Mouse (Mus musculus): ENCODE measurements at regions not wholly inside any gene's neighbourhood (a gene's known extent, or its start where the extent isn't known, plus 50 kb on each side); places are given as distances from the start of the nearest gene placed in this dataset.

- Histone ChIP-seq H3K36me3 (ENCODE audit: control insufficient read depth, insufficient read depth, low read length) (no peaks in the 10 kb centered on the region), H3K9ac (ENCODE audit: low read depth, low read length) (no peak overlapping the region), H3K4me1 (ENCODE audit: control insufficient read depth, insufficient read depth, low read length) (no peaks in the 10 kb centered on the region), H3K27ac (no peak overlapping the region), H3K4me3 (no peak overlapping the region), H3K27me3 (ENCODE audit: control insufficient read depth, insufficient read depth, low read length) (no peaks in the 10 kb centered on the region), H3K79me2 (replicated peaks; ENCODE audit: control insufficient read depth, insufficient read depth, low read length) (no peaks in the 10 kb centered on the region)
- TF ChIP-seq EP300 (IDR thresholded peaks at IDR 0.05; ENCODE audit: insufficient read depth, low read depth, low read length) (no peak), POLR2A (IDR thresholded peaks at IDR 0.05; ENCODE audit: insufficient read depth, low read depth, low read length) (no peak), CTCF (IDR thresholded peaks at IDR 0.05) (peak; percentile 16; the same call in 1 of the 2 replicates)
- intact Hi-C loops (cut with DNase I), result no loop called here
- WGBS, result 64% methylated on average over 3 of the region's 3 CpGs
- peak in 1 of 2 experiments; percentile 3 for DNase-seq
These were observed 1968.2 kb upstream of the 5930422O12Rik start for GRCm38 (mm10) chr8:31460349-31460748.

All from heart, adult 2 months (tissue).